Mouse (Mus musculus) megakaryocyte, embryonic 14.5 days (primary cell): ENCODE results near the gene H2-DMb1. TPM values are rescaled to one million over a fixed set of nuclear protein-coding genes. Genes with fewer than 3 reads are reported as not detected.
A peak's percentile ranks its signal among the peaks of the same experiment; 100 is the strongest.

ENCODE experiments used
- H3K27me3 ChIP-seq: replicated peaks from 2 replicates; pipeline ENCODE3; 2012; ENCODE audit warnings: inconsistent platforms
- H3K36me3 ChIP-seq: replicated peaks from 2 replicates; pipeline ENCODE3; 2012; ENCODE audit warnings: low read length, inconsistent platforms, mixed read lengths
- H3K4me1 ChIP-seq: 2 replicates; pipeline ENCODE4 v1.6.1; 2012; ENCODE audit warnings: inconsistent platforms
- H3K4me3 ChIP-seq: replicated peaks from 2 replicates; pipeline ENCODE3; 2012; ENCODE audit warnings: moderate library complexity, mild to moderate bottlenecking, inconsistent platforms
- H3K9me3 ChIP-seq: 2 replicates; pipeline ENCODE4 v1.6.1; 2012; ENCODE audit warnings: inconsistent platforms
- FLI1 ChIP-seq: IDR thresholded peaks from 2 replicates; pipeline ENCODE4 v1.6.1; 2012; ENCODE audit warnings: low read length, inconsistent platforms, mixed read lengths
- GATA1 ChIP-seq: IDR thresholded peaks from 3 replicates; pipeline ENCODE4 v1.6.1; 2012; ENCODE audit warnings: mixed read lengths, low read length, inconsistent platforms, borderline replicate concordance
- polyA plus RNA-seq: library from polyadenylated mRNA; stranded (reverse); fragments of >175 nt; gene quantifications from 2 replicates; pipeline ENCODE4 v1.2.3, GENCODE M21; 2012; ENCODE audit warnings: low replicate concordance; ENCODE audit not compliant: insufficient read depth

Gene H2-DMb1
- polyA plus RNA-seq, 1 experiment: 1.1 TPM

GRCm38 (mm10) chr17:34188010-34188409 is 35.1 kb downstream of the H2-DMb1 start:
- Histone ChIP-seq H3K4me1 (peaks cover 68% of the 10 kb centered on the region), H3K9me3 (no peaks in the 10 kb centered on the region), H3K4me3 (peak overlapping the region; percentile 99), H3K27me3 (no peaks in the 10 kb centered on the region), H3K36me3 (peaks cover 61% of the 10 kb centered on the region)
- TF ChIP-seq FLI1: no peak
- no peak for TF ChIP-seq GATA1

- Histone ChIP-seq H3K36me3 (peaks cover 61% of the 10 kb centered on the region), H3K27me3 (no peaks in the 10 kb centered on the region)
These were observed 36.1 kb downstream of the H2-DMb1 start for GRCm38 (mm10) chr17:34188986-34189385.

GRCm38 (mm10) chr17:34192852-34193251 is 40.0 kb downstream of the H2-DMb1 start:
- TF ChIP-seq FLI1: no peak
- no peak for TF ChIP-seq GATA1
- Histone ChIP-seq H3K4me3 (no peak overlapping the region), H3K4me1 (peaks cover 74% of the 10 kb centered on the region), H3K9me3 (no peaks in the 10 kb centered on the region), H3K27me3 (no peaks in the 10 kb centered on the region), H3K36me3 (peaks cover 81% of the 10 kb centered on the region)

More at GRCm38 (mm10) chr17:34188986-34189385, 36.1 kb downstream of the H2-DMb1 start:
- TF ChIP-seq FLI1 (no peak), GATA1 (no peak)
- Histone ChIP-seq H3K4me1 (peaks cover 63% of the 10 kb centered on the region), H3K4me3 (peak overlapping the region; percentile 86), H3K9me3 (no peaks in the 10 kb centered on the region)

- TF ChIP-seq FLI1: no peak
- TF ChIP-seq GATA1: no peak
- H3K36me3 ChIP-seq: peaks cover 81% of the 10 kb centered on the region
These were observed 40.6 kb downstream of the H2-DMb1 start for GRCm38 (mm10) chr17:34193468-34193867.

GRCm38 (mm10) chr17:34194723-34195122 is 41.9 kb downstream of the H2-DMb1 start:
- H3K4me1 ChIP-seq: peaks cover 72% of the 10 kb centered on the region
- no peak overlapping the region for H3K4me3 ChIP-seq
- no peaks in the 10 kb centered on the region for H3K9me3 ChIP-seq
- H3K36me3 ChIP-seq: peaks cover 71% of the 10 kb centered on the region
- H3K27me3 ChIP-seq: no peaks in the 10 kb centered on the region
- no peak for TF ChIP-seq GATA1
- TF ChIP-seq FLI1: no peak

More at GRCm38 (mm10) chr17:34193468-34193867, 40.6 kb downstream of the H2-DMb1 start:
- Histone ChIP-seq H3K27me3 (no peaks in the 10 kb centered on the region), H3K9me3 (no peaks in the 10 kb centered on the region), H3K4me1 (peaks cover 72% of the 10 kb centered on the region), H3K4me3 (no peak overlapping the region)

- Histone ChIP-seq H3K9me3 (no peaks in the 10 kb centered on the region), H3K4me1 (peaks cover 67% of the 10 kb centered on the region), H3K27me3 (no peaks in the 10 kb centered on the region), H3K36me3 (peaks cover 69% of the 10 kb centered on the region), H3K4me3 (peak overlapping the region; percentile 11)
- TF ChIP-seq GATA1 (no peak), FLI1 (no peak)
These were observed 43.6 kb downstream of the H2-DMb1 start for GRCm38 (mm10) chr17:34196491-34196890.

DNA sequence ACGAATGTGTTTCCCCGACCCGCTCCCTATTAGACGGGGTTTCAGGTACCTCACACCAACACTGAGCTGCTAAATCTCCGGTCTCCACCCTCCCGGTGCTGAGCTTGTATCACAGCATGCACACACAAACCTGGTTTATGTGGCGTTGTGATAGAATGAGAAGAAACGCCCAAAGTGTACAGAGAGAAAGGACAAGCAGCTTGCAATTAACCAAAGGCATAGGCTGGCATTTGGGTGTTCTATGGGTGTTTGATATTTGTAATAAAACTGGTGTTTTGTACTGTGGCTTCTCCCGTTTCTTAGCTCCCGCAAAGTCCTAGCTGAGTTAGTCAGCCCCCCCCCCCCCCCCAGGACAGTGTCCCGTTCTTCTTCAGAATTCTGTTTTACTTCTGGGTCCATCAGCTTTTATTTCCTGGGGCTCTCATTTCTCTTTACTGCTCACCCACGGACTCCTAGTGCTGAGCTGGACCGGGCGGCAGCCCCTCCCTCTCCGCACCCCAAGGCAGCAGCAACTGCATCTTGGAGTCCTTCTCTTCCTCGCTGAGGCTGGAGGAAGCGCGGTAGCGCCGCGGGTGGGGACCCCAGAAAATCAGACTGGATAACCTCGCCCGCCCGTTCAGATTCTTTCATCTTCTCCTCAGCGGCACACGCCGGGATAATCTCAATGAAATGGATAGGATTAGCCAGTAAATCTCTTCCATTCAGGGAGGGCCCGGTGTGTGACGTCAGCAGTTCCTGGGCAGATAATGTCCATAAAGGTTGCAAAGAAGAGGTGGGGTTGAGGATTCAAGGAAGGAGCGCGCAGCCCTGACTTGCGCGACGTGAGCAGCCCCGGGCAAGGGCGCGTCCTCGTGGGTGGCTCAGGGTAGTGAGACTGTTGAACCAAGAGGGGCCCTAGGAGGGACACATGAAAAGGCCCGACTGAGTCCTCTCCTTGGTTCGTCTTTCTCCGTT is 44.3 kb downstream of the H2-DMb1 start, which contains the start of gene Psmb8:
TSS of gene Psmb8 (plus strand) at position 781 of the 954 bp plus-strand sequence.
- Histone ChIP-seq H3K9me3 (no peaks in the 10 kb centered on the region), H3K27me3 (no peaks in the 10 kb centered on the region), H3K4me3 (peak within 1 kb of the TSS; percentile 98), H3K4me1 (peaks cover 66% of the 10 kb centered on the region), H3K36me3 (peaks cover 65% of the 10 kb centered on the region)
- TF ChIP-seq FLI1: no peak
- TF ChIP-seq GATA1: no peak

DNA sequence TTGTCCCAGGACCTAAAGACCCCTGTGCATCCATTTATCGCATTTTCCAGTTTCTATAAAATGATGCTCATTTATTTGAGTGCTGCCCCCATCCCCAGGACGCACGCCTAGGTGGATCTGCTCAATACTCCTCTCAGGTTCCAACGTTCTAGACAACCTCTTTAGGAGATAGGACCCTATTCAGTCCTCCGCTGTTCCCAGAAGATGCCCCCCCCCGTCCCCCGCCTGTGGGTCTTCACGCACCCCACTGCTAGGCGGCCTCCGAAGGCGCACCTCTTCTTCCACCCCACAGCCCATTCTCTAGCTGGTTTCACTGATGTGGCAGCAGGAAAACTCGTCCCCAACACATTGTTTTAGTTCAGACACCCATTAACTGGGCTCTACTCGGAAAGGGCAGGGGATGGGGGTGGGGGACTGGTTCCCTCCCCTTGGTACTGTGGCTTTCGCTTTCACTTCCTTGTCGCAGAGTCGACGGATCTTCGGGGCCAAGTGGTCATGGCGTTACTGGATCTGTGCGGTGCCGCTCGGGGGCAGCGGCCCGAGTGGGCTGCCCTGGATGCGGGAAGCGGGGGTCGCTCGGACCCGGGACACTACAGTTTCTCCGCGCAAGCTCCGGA is 45.1 kb downstream of the H2-DMb1 start:
- Histone ChIP-seq H3K27me3 (peaks cover 3% of the 10 kb centered on the region), H3K36me3 (peaks cover 57% of the 10 kb centered on the region), H3K4me1 (peaks cover 66% of the 10 kb centered on the region), H3K4me3 (peak overlapping the region; percentile 98), H3K9me3 (no peaks in the 10 kb centered on the region)
- TF ChIP-seq FLI1: no peak
- no peak for TF ChIP-seq GATA1

- Histone ChIP-seq H3K4me3 (peak overlapping the region; percentile 98), H3K9me3 (no peaks in the 10 kb centered on the region), H3K36me3 (peaks cover 52% of the 10 kb centered on the region), H3K27me3 (peaks cover 4% of the 10 kb centered on the region), H3K4me1 (peaks cover 71% of the 10 kb centered on the region)
- no peak for TF ChIP-seq GATA1
- TF ChIP-seq FLI1: no peak
These were observed 45.6 kb downstream of the H2-DMb1 start for GRCm38 (mm10) chr17:34198521-34198912.

GRCm38 (mm10) chr17:34199050-34199619 is 46.3 kb downstream of the H2-DMb1 start:
- TF ChIP-seq FLI1 (no peak), GATA1 (no peak)
- peaks cover 75% of the 10 kb centered on the region for H3K4me1 ChIP-seq
- peak overlapping the region; percentile 98 for H3K4me3 ChIP-seq
- H3K36me3 ChIP-seq: peaks cover 46% of the 10 kb centered on the region
- no peaks in the 10 kb centered on the region for H3K9me3 ChIP-seq
- peaks cover 4% of the 10 kb centered on the region for H3K27me3 ChIP-seq
